Mouse (Mus musculus): Measurements from ENCODE around the gene Wipf1.

GRCm38 (mm10) chr2:73453085-73453484 is 76.4 kb downstream of the Wipf1 start:
- TF ChIP-seq MAX (IDR thresholded peaks at IDR 0.05): no peak
- no peak for TF ChIP-seq CTCF (IDR thresholded peaks at IDR 0.05; ENCODE audit: control insufficient read depth, insufficient read depth, insufficient read length)

Measured in C2C12 (cell line).